Mouse (Mus musculus) erythroblast, embryonic 14.5 days (primary cell): ENCODE data around the gene Impad1.

Source experiments
- GATA1 ChIP-seq: IDR thresholded peaks from 2 replicates; pipeline ENCODE4 v1.6.1; 2012; ENCODE audit warnings: low read length, inconsistent platforms, mixed read lengths
- TAL1 ChIP-seq: IDR thresholded peaks from 3 replicates; pipeline ENCODE4 v1.6.1; 2012; ENCODE audit warnings: low read length, inconsistent platforms, mixed read lengths

DNA sequence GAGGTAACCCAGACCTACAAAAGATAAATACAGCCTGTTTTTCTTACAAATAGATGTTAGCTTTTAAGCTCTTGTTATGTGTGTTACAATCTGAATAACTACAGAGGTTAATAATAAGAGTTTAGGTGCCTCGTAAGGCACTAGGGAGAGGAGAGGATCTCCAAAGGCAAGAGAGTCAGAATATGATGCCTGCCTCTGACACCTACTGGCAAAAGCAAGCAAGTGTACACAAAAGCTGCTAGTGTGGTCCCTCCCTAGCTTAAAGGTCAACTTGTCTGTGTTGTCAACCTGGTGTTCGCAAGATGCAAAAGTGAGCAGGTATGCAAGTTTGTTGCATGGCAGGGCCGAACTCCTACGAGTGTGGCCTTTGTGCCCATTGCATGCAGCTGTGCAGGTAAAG is 34.8 kb downstream of the Impad1 start:
- TF ChIP-seq GATA1 (no peak), TAL1 (no peak)
